Mouse (Mus musculus) cerebellum, postnatal 4 days (tissue): ENCODE measurements around the gene Kat7.

Source experiments
- DNase-seq, 2 experiments: peaks; one replicate each; pipeline ENCODE4 v3.0.0; 2022; ENCODE audit warnings: low spot score in 2 of 2, mixed read lengths in 1 of 2

The Kat7 gene

GRCm38 (mm10) chr11:95310007-95310647 is at the start of gene Kat7:
Gene Kat7, minus strand, starts transcription at chr11:95310246.
- DNase-seq = peak; percentile 72 to 93

GRCm38 (mm10) chr11:95358263-95358662 is 48.2 kb upstream of the Kat7 start:
- no peak for DNase-seq

- DNase-seq = peak in 1 of 2 experiments; percentile 50
Measured at GRCm38 (mm10) chr11:95356469-95357273, 46.6 kb upstream of the Kat7 start.

GRCm38 (mm10) chr11:95356039-95356438 is 46.0 kb upstream of the Kat7 start:
- DNase-seq = no peak

- no peak for DNase-seq
Measured at GRCm38 (mm10) chr11:95355661-95356011, 45.6 kb upstream of the Kat7 start.

GRCm38 (mm10) chr11:95354945-95355660 is 45.1 kb upstream of the Kat7 start:
- no peak for DNase-seq

- DNase-seq = no peak
Measured at GRCm38 (mm10) chr11:95354228-95354944, 44.3 kb upstream of the Kat7 start.

GRCm38 (mm10) chr11:95353226-95353625 is 43.2 kb upstream of the Kat7 start:
- DNase-seq = no peak

- DNase-seq = no peak
Measured at GRCm38 (mm10) chr11:95352686-95353085, 42.6 kb upstream of the Kat7 start.

- DNase-seq = no peak
Measured at GRCm38 (mm10) chr11:95350960-95351359, 40.9 kb upstream of the Kat7 start.

- no peak for DNase-seq
Measured at GRCm38 (mm10) chr11:95350289-95350688, 40.2 kb upstream of the Kat7 start.

GRCm38 (mm10) chr11:95344181-95344580 is 34.1 kb upstream of the Kat7 start:
- no peak for DNase-seq

GRCm38 (mm10) chr11:95343180-95343579 is 33.1 kb upstream of the Kat7 start:
- DNase-seq = no peak

- no peak for DNase-seq
Measured at GRCm38 (mm10) chr11:95340664-95341063, 30.6 kb upstream of the Kat7 start.

GRCm38 (mm10) chr11:95340259-95340658 is 30.2 kb upstream of the Kat7 start:
- no peak for DNase-seq

- no peak for DNase-seq
Measured at GRCm38 (mm10) chr11:95339471-95340021, 29.5 kb upstream of the Kat7 start.

- DNase-seq = no peak
Measured at GRCm38 (mm10) chr11:95337846-95338342, 27.8 kb upstream of the Kat7 start.

- peak in 1 of 2 experiments; percentile 37 for DNase-seq
Measured at GRCm38 (mm10) chr11:95337129-95337813, 27.2 kb upstream of the Kat7 start.

GRCm38 (mm10) chr11:95336568-95337128 is 26.6 kb upstream of the Kat7 start, which contains the start of gene Fam117a:
Gene Fam117a, plus strand, starts transcription at chr11:95337018.
- peak; percentile 49 to 72 for DNase-seq

GRCm38 (mm10) chr11:95334448-95335060 is 24.5 kb upstream of the Kat7 start:
- DNase-seq = no peak
